ENCODE assay signal across 17 mouse cellular contexts in the genomic region with DNA sequence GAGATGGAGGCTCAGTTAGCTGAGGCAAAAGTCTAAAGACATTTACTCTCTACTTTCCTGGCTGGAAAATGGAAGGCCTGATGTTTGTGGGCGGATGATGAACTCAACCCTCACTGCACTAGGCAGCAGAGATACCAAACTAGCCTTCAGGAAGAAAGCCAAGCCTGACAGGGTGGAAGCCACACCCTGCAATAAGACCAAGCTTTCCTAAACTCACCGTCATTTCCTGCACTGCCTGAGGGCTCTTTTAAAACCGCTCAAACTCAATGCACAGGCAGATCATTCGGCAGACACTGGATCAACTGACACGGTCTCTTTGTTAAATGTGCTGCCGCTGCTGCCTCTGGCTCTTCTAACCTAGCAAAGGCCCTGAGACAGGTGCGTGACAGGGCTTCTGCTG. TPM values are rescaled to one million over a fixed set of nuclear protein-coding genes. Genes with fewer than 3 reads are reported as not detected.
A peak's percentile ranks its signal among the peaks of the same experiment; 100 is the strongest.
DNase-seq lines count a peak whose midpoint lies in the region; ATAC-seq lines count a peak whose summit lies in the region.
"Had no signal": no experiment of that assay in that cellular context is flagged by ENCODE, and none has a peak within 500 bp of the region (broad histone marks: within the 10 kb centered on the region; RNA-seq: fewer than 3 reads in every experiment).

No protein-coding gene starts in this region.

- no peak overlapping the region for H3K4me2 ChIP-seq in kidney, embryonic 15.5 days
- no peak overlapping the region for H3K4me2 ChIP-seq in hindbrain, embryonic 11.5 days (replicated peaks; ENCODE audit: low read depth, low read length)
- H3K4me2 ChIP-seq: forebrain, embryonic 12.5 days; limb, embryonic 13.5 days had no signal

- WGBS in kidney, embryonic 15.5 days = 68% methylated on average over 7 of the region's 7 CpGs
- 80% methylated on average over 7 of the region's 7 CpGs for WGBS in hindbrain, embryonic 11.5 days
- WGBS in limb, embryonic 10.5 days = 74% methylated on average over 7 of the region's 7 CpGs

- no peaks in the 10 kb centered on the region for H3K9me3 ChIP-seq in kidney, embryonic 15.5 days (replicated peaks)
- no peaks in the 10 kb centered on the region for H3K9me3 ChIP-seq in hindbrain, embryonic 11.5 days (ENCODE audit: control insufficient read depth, low read length)
- H3K9me3 ChIP-seq in limb, embryonic 10.5 days (replicated peaks) = no peaks in the 10 kb centered on the region
- H3K9me3 ChIP-seq: forebrain, embryonic 12.5 days; limb, embryonic 13.5 days had no signal

- H3K4me3 ChIP-seq in kidney, embryonic 15.5 days (replicated peaks) = no peak overlapping the region
- no peak overlapping the region for H3K4me3 ChIP-seq in hindbrain, embryonic 11.5 days (ENCODE audit: low read depth, low read length)
- H3K4me3 ChIP-seq in limb, embryonic 10.5 days = no peak overlapping the region
- H3K4me3 ChIP-seq: forebrain, embryonic 12.5 days; limb, embryonic 13.5 days; myocyte had no signal

- H3K27me3 ChIP-seq in kidney, embryonic 15.5 days = no peaks in the 10 kb centered on the region
- H3K27me3 ChIP-seq in hindbrain, embryonic 11.5 days (ENCODE audit: control insufficient read depth, insufficient read depth, low read length) = no peaks in the 10 kb centered on the region
- no peaks in the 10 kb centered on the region for H3K27me3 ChIP-seq in limb, embryonic 10.5 days (ENCODE audit: low read depth, poor library complexity, severe bottlenecking)
- H3K27me3 ChIP-seq: forebrain, embryonic 12.5 days; limb, embryonic 13.5 days had no signal

- H3K27ac ChIP-seq in kidney, embryonic 15.5 days = no peak overlapping the region
- H3K27ac ChIP-seq in hindbrain, embryonic 11.5 days (ENCODE audit: low read depth, low read length) = no peak overlapping the region
- no peak overlapping the region for H3K27ac ChIP-seq in limb, embryonic 10.5 days
- H3K27ac ChIP-seq: forebrain, embryonic 12.5 days; hindbrain, postnatal 0 days; limb, embryonic 13.5 days; macrophage; stomach, postnatal 0 days had no signal

- H3K36me3 ChIP-seq in kidney, embryonic 15.5 days = no peaks in the 10 kb centered on the region
- H3K36me3 ChIP-seq in hindbrain, embryonic 11.5 days (ENCODE audit: control insufficient read depth, insufficient read depth, low read length) = no peaks in the 10 kb centered on the region
- H3K36me3 ChIP-seq in limb, embryonic 10.5 days = no peaks in the 10 kb centered on the region
- H3K36me3 ChIP-seq: forebrain, embryonic 12.5 days; limb, embryonic 13.5 days had no signal

- ATAC-seq in kidney, embryonic 15.5 days (replicated peaks; ENCODE audit: low FRiP score) = no peak
- ATAC-seq in common myeloid progenitor, adult 5-6 weeks (replicated peaks; ENCODE audit: low read depth, poor library complexity, severe bottlenecking) = 0 out of 2 replicates have a peak, but pooled peaks have one; percentile 45
- no peak for ATAC-seq in hindbrain, embryonic 11.5 days (ENCODE audit: low FRiP score)
- ATAC-seq in megakaryocyte progenitor cell, adult 5-6 weeks (replicated peaks; ENCODE audit: poor library complexity) = no peak
- ATAC-seq: hindbrain, postnatal 0 days had no signal

- no peak overlapping the region for H3K9ac ChIP-seq in kidney, embryonic 15.5 days
- no peak overlapping the region for H3K9ac ChIP-seq in hindbrain, embryonic 11.5 days (ENCODE audit: low read depth, low read length)
- H3K9ac ChIP-seq: forebrain, embryonic 12.5 days; limb, embryonic 13.5 days had no signal

- 0 out of 2 replicates have a peak, but pooled peaks cover 2% of the 10 kb centered on the region for H3K4me1 ChIP-seq in kidney, embryonic 15.5 days
- no peaks in the 10 kb centered on the region for H3K4me1 ChIP-seq in hindbrain, embryonic 11.5 days (replicated peaks; ENCODE audit: control insufficient read depth, insufficient read depth, low read length)
- H3K4me1 ChIP-seq in limb, embryonic 10.5 days = no peaks in the 10 kb centered on the region
- H3K4me1 ChIP-seq: forebrain, embryonic 12.5 days; limb, embryonic 13.5 days had no signal

- peak; percentile 9 for DNase-seq in kidney, postnatal 14 days
- peak; percentile 64 for DNase-seq in lung, postnatal 25 days (ENCODE audit: low spot score)
- no peak for DNase-seq in hindbrain, embryonic 11.5 days (ENCODE audit: low spot score)
- no peak for DNase-seq in limb, embryonic 10.5 days (ENCODE audit: low spot score)
- DNase-seq: adrenal gland, adult 8-10 months; embryo, embryonic 11 days had no signal

RNA-seq across cellular contexts. Expression of gene 4930452B06Rik, which starts 50.4 kb away (rescaled TPM):
- polyA plus RNA-seq in kidney, embryonic 15.5 days (2015; fragmentation: Nextera tagmentation; extraction: Ambion mirVana) = 9.7 and 10.2 TPM in 2 replicates
- 0.05 and 0.82 TPM in 2 replicates for total RNA-seq in common myeloid progenitor, adult 5-6 weeks (2017)
- polyA plus RNA-seq in hindbrain, embryonic 11.5 days (2014; fragmentation: Nextera tagmentation; extraction: Ambion mirVana) = 10.5 and 11.4 TPM in 2 replicates
- total RNA-seq in megakaryocyte progenitor cell, adult 5-6 weeks (2015) = not detected in 2 replicates
- total RNA-seq in megakaryocyte progenitor cell, adult 5-6 weeks (2017) = not detected in 2 replicates
- polyA plus RNA-seq in limb, embryonic 10.5 days (2016; fragmentation: Nextera tagmentation; extraction: Ambion mirVana) = 9.5 and 11.3 TPM in 2 replicates
- total RNA-seq: granulocyte monocyte progenitor cell, adult 5-6 weeks; MEL had no signal
- polyA plus RNA-seq: macrophage had no signal

Comparison
In these comparisons a context has a peak if more than half of its experiments do, and no peak if none do; other contexts are left out.
1. DNase-seq: peak in kidney, postnatal 14 days (single experiment) and lung, postnatal 25 days (single experiment); none in hindbrain, embryonic 11.5 days (single experiment) and limb, embryonic 10.5 days (single experiment).